Mouse (Mus musculus) stomach, embryonic 14.5 days (tissue): Measurements from ENCODE around the gene Cib4. TPM values are rescaled to one million over a fixed set of nuclear protein-coding genes. Genes with fewer than 3 reads are reported as not detected.

ENCODE experiments used
- ATAC-seq: fragments of 200-750 bp; cut with Nextera tagmentation; 2 replicates; pipeline ENCODE4 v1.8.0; 2017; ENCODE audit warnings: low read depth, moderate TSS enrichment; ENCODE audit not compliant: insufficient number of reproducible peaks, insufficient read depth, low FRiP score
- H3K27ac ChIP-seq: fragments of 300-500 bp; sonication (generic); 2 replicates; pipeline ENCODE4 v1.5.1; 2014; ENCODE audit warnings: mild to moderate bottlenecking, low read length, moderate library complexity, mixed read lengths
- H3K27me3 ChIP-seq: fragments of 300-500 bp; sonication (generic); 2 replicates; pipeline ENCODE4 v1.6.1; 2014; ENCODE audit warnings: low read length, control low read depth, mixed read lengths; ENCODE audit not compliant: control insufficient read depth, insufficient read depth
- H3K36me3 ChIP-seq: fragments of 300-500 bp; sonication (generic); 2 replicates; pipeline ENCODE4 v1.6.1; 2014; ENCODE audit warnings: mild to moderate bottlenecking, control low read depth, low read length, moderate library complexity, mixed read lengths; ENCODE audit not compliant: control insufficient read depth, insufficient read depth
- H3K4me1 ChIP-seq: fragments of 300-500 bp; sonication (generic); 2 replicates; pipeline ENCODE4 v1.6.1; 2014; ENCODE audit warnings: low read length, control low read depth, mixed read lengths; ENCODE audit not compliant: control insufficient read depth, insufficient read depth
- H3K4me2 ChIP-seq: fragments of 300-500 bp; sonication (generic); replicated peaks from 2 replicates; pipeline ENCODE4 v1.6.1; 2014; ENCODE audit warnings: low read depth, low read length, control low read depth
- H3K4me3 ChIP-seq: fragments of 300-500 bp; sonication (generic); 2 replicates; pipeline ENCODE4 v1.5.1; 2014; ENCODE audit warnings: low read depth, low read length, control low read depth
- H3K9ac ChIP-seq: fragments of 300-500 bp; sonication (generic); replicated peaks from 2 replicates; pipeline ENCODE4 v1.6.1; 2014; ENCODE audit warnings: low read depth, mild to moderate bottlenecking, control low read depth, low read length, moderate library complexity, mixed read lengths
- H3K9me3 ChIP-seq: fragments of 300-500 bp; sonication (generic); 2 replicates; pipeline ENCODE4 v1.6.1; 2016; ENCODE audit warnings: low read depth, low read length, control low read depth; ENCODE audit not compliant: control insufficient read depth
- WGBS: fragments of 180-500 bp; shearing (Covaris S2); extraction: QIAGEN DNeasy Blood & Tissue Kit; methylation state at CpG from one replicate; pipeline ENCODE4 v1.1.7; 2014; 5-methylcytosine and 5-hydroxymethylcytosine counted together
- polyA plus RNA-seq: library from polyadenylated mRNA; unstranded; fragments of >200 nt; fragmentation: Nextera tagmentation; extraction: Ambion mirVana; gene quantifications from 2 replicates; pipeline ENCODE4 v1.2.1, GENCODE M21; 2014

Gene Cib4
- polyA plus RNA-seq, 1 experiment from 2014 or later, result not detected

GRCm38 (mm10) chr5:30559421-30559820, 13.8 kb upstream of the Cib4 start:
- Histone ChIP-seq H3K27ac (no peak overlapping the region), H3K9ac (no peak overlapping the region), H3K27me3 (no peaks in the 10 kb centered on the region), H3K4me1 (0 out of 2 replicates have a peak, but pooled peaks cover 9% of the 10 kb centered on the region), H3K9me3 (no peaks in the 10 kb centered on the region), H3K4me3 (no peak overlapping the region), H3K36me3 (no peaks in the 10 kb centered on the region), H3K4me2 (no peak overlapping the region)
- 89% methylated on average over 3 of the region's 3 CpGs for WGBS
- no peak for ATAC-seq

GRCm38 (mm10) chr5:30556284-30556683, 10.6 kb upstream of the Cib4 start:
- Histone ChIP-seq H3K9ac (no peak overlapping the region), H3K9me3 (no peaks in the 10 kb centered on the region), H3K4me3 (no peak overlapping the region), H3K27me3 (no peaks in the 10 kb centered on the region), H3K4me2 (no peak overlapping the region), H3K27ac (peak overlapping the region; percentile 68), H3K36me3 (no peaks in the 10 kb centered on the region), H3K4me1 (0 out of 2 replicates have a peak, but pooled peaks cover 9% of the 10 kb centered on the region)
- 40% methylated on average over 3 of the region's 3 CpGs for WGBS
- 0 out of 2 replicates have a peak, but pooled peaks have one; percentile 49 for ATAC-seq

- WGBS, result 69% methylated on average over 8 of the region's 8 CpGs
- Histone ChIP-seq H3K27me3 (no peaks in the 10 kb centered on the region), H3K9ac (no peak overlapping the region), H3K27ac (no peak overlapping the region), H3K4me1 (0 out of 2 replicates have a peak, but pooled peaks cover 9% of the 10 kb centered on the region), H3K4me2 (no peak overlapping the region), H3K4me3 (no peak overlapping the region), H3K9me3 (no peaks in the 10 kb centered on the region), H3K36me3 (no peaks in the 10 kb centered on the region)
- ATAC-seq, result no peak
Measured at GRCm38 (mm10) chr5:30554981-30555380, 9.3 kb upstream of the Cib4 start.

GRCm38 (mm10) chr5:30553936-30554335, 8.3 kb upstream of the Cib4 start:
- 0 out of 2 replicates have a peak, but pooled peaks cover 9% of the 10 kb centered on the region for H3K4me1 ChIP-seq
- H3K9me3 ChIP-seq, result no peaks in the 10 kb centered on the region
- H3K4me2 ChIP-seq, result no peak overlapping the region
- H3K27ac ChIP-seq, result no peak overlapping the region
- no peak overlapping the region for H3K4me3 ChIP-seq
- no peak for ATAC-seq
- no peak overlapping the region for H3K9ac ChIP-seq
- H3K27me3 ChIP-seq, result no peaks in the 10 kb centered on the region
- WGBS, result 94% methylated on average over 13 of the region's 13 CpGs
- H3K36me3 ChIP-seq, result no peaks in the 10 kb centered on the region

- Histone ChIP-seq H3K27me3 (no peaks in the 10 kb centered on the region), H3K27ac (no peak overlapping the region), H3K9ac (no peak overlapping the region), H3K4me2 (no peak overlapping the region), H3K4me3 (no peak overlapping the region), H3K36me3 (no peaks in the 10 kb centered on the region), H3K9me3 (no peaks in the 10 kb centered on the region), H3K4me1 (0 out of 2 replicates have a peak, but pooled peaks cover 6% of the 10 kb centered on the region)
- 88% methylated on average over 6 of the region's 6 CpGs for WGBS
- no peak for ATAC-seq
Measured at GRCm38 (mm10) chr5:30552006-30552405, 6.4 kb upstream of the Cib4 start.

GRCm38 (mm10) chr5:30551022-30551638, 5.5 kb upstream of the Cib4 start:
- WGBS, result 85% methylated on average over 8 of the region's 8 CpGs
- no peak for ATAC-seq
- H3K4me1 ChIP-seq, result no peaks in the 10 kb centered on the region

GRCm38 (mm10) chr5:30550334-30551021, 4.8 kb upstream of the Cib4 start:
- H3K4me3 ChIP-seq, result no peak overlapping the region
- no peak overlapping the region for H3K9ac ChIP-seq
- no peak overlapping the region for H3K27ac ChIP-seq
- H3K9me3 ChIP-seq, result no peaks in the 10 kb centered on the region
- H3K27me3 ChIP-seq, result no peaks in the 10 kb centered on the region
- H3K4me2 ChIP-seq, result no peak overlapping the region
- no peaks in the 10 kb centered on the region for H3K36me3 ChIP-seq
- no peaks in the 10 kb centered on the region for H3K4me1 ChIP-seq
- 58% methylated on average over 9 of the region's 9 CpGs for WGBS
- ATAC-seq, result 0 out of 2 replicates have a peak, but pooled peaks have one; percentile 33

More at GRCm38 (mm10) chr5:30551022-30551638, 5.5 kb upstream of the Cib4 start:
- Histone ChIP-seq H3K27me3 (no peaks in the 10 kb centered on the region), H3K9ac (no peak overlapping the region), H3K9me3 (no peaks in the 10 kb centered on the region), H3K4me2 (no peak overlapping the region), H3K4me3 (no peak overlapping the region), H3K27ac (no peak overlapping the region), H3K36me3 (no peaks in the 10 kb centered on the region)

- H3K27ac ChIP-seq, result no peak overlapping the region
- no peak overlapping the region for H3K4me3 ChIP-seq
- no peaks in the 10 kb centered on the region for H3K36me3 ChIP-seq
- ATAC-seq, result no peak
- H3K27me3 ChIP-seq, result no peaks in the 10 kb centered on the region
- no peak overlapping the region for H3K9ac ChIP-seq
- WGBS, result 61% methylated on average over 2 of the region's 2 CpGs
- H3K4me2 ChIP-seq, result no peak overlapping the region
- no peaks in the 10 kb centered on the region for H3K9me3 ChIP-seq
- H3K4me1 ChIP-seq, result no peaks in the 10 kb centered on the region
Measured at GRCm38 (mm10) chr5:30548681-30549080, 3.0 kb upstream of the Cib4 start.
